Mouse (Mus musculus) left cerebral cortex, postnatal 36 days (tissue): ENCODE measurements at regions not wholly inside any gene's neighbourhood (a gene's known extent, or its start where the extent isn't known, plus 50 kb on each side); places are given as distances from the start of the nearest gene placed in this dataset.
A peak's percentile ranks its signal among the peaks of the same experiment; 100 is the strongest.

Experiments
- DNase-seq, 2 experiments: peaks; one replicate each; pipeline ENCODE4 v3.0.0; 2021 to 2022; ENCODE audit warnings: low spot score in 2 of 2, mixed read lengths in 1 of 2
- intact Hi-C: fragments of 180-260 bp; cut with DNase I; formaldehyde crosslinking; loops from one replicate; pipeline ENCODE4 v1.15.1; 2025

GRCm38 (mm10) chr5:77502684-77503083 lies 94.8 kb upstream of the Igfbp7 start:
- intact Hi-C loops, result no loop called here
- DNase-seq, result no peak

- intact Hi-C loops, result no loop called here
- DNase-seq, result no peak
These were observed 92.2 kb upstream of the Igfbp7 start for GRCm38 (mm10) chr5:77499949-77500460.

GRCm38 (mm10) chr5:77494601-77495000 lies 86.8 kb upstream of the Igfbp7 start:
- intact Hi-C loops, result no loop called here
- DNase-seq, result no peak

GRCm38 (mm10) chr5:77488969-77489368 lies 81.1 kb upstream of the Igfbp7 start:
- intact Hi-C loops, result no loop called here
- DNase-seq, result no peak

GRCm38 (mm10) chr5:77487837-77488827 lies 80.3 kb upstream of the Igfbp7 start:
- no peak for DNase-seq
- intact Hi-C loops, result no loop called here

GRCm38 (mm10) chr5:77483053-77483717 lies 75.3 kb upstream of the Igfbp7 start:
- intact Hi-C loops, result no loop called here
- no peak for DNase-seq

- intact Hi-C loops, result no loop called here
- no peak for DNase-seq
These were observed 74.0 kb upstream of the Igfbp7 start for GRCm38 (mm10) chr5:77481811-77482210.

- DNase-seq, result peak in 1 of 2 experiments; percentile 28
- intact Hi-C loops, result no loop called here
These were observed 70.0 kb upstream of the Igfbp7 start for GRCm38 (mm10) chr5:77477794-77478193.

GRCm38 (mm10) chr5:77473896-77474486 lies 66.2 kb upstream of the Igfbp7 start:
- peak in 1 of 2 experiments; percentile 33 for DNase-seq
- intact Hi-C loops, result loop anchor here (5.0 kb wide), 1 partner anchor 188 kb away; no protein-coding TSS in a partner anchor

- DNase-seq, result no peak
- intact Hi-C loops, result no loop called here
These were observed 61.5 kb upstream of the Igfbp7 start for GRCm38 (mm10) chr5:77469236-77469766.

GRCm38 (mm10) chr5:77468467-77468866 lies 60.6 kb upstream of the Igfbp7 start:
- no peak for DNase-seq
- intact Hi-C loops, result no loop called here

GRCm38 (mm10) chr5:77464851-77465548 lies 57.2 kb upstream of the Igfbp7 start:
- peak; percentile 44 to 47 for DNase-seq
- intact Hi-C loops, result loop anchor here (5.0 kb wide), 1 partner anchor 337 kb away; no protein-coding TSS in a partner anchor

- intact Hi-C loops, result loop anchor here (5.0 kb wide), 2 partner anchors 103 to 342 kb away; no protein-coding TSS in a partner anchor
- peak; percentile 90 to 95 for DNase-seq
These were observed 52.3 kb upstream of the Igfbp7 start for GRCm38 (mm10) chr5:77459896-77460717.
